Mouse (Mus musculus): ENCODE results near the gene Nxf7. TPM values are rescaled to one million over a fixed set of nuclear protein-coding genes. Genes with fewer than 3 reads are reported as not detected.
"Not testable (repeated sequence)": the region's sequence is repeated elsewhere in the genome, so short reads cannot be mapped to it uniquely, and the experiment has no call there.

Gene Nxf7
- polyA plus RNA-seq, 1 experiment from 2014 or later: not detected

GRCm38 (mm10) chrX:135559665-135560064 lies 38.9 kb downstream of the Nxf7 start:
- H3K4me3 ChIP-seq; H3K27ac ChIP-seq (replicated peaks); H3K4me2 ChIP-seq; H3K27me3 ChIP-seq; H3K9me3 ChIP-seq; H3K4me1 ChIP-seq (replicated peaks); H3K36me3 ChIP-seq; H3K9ac ChIP-seq; ATAC-seq (ENCODE audit: low FRiP score, low read depth): not testable (repeated sequence)
- WGBS: 30% methylated on average over 8 of the region's 8 CpGs

Other genes with a start within 250 kb of the Nxf7 start
- gene Gm5128, start 225.5 kb downstream of the Nxf7 start, polyA plus RNA-seq (2015; fragmentation: Nextera tagmentation; extraction: Ambion mirVana): not detected in 2 replicates
- gene Gm7903, start 164.9 kb downstream of the Nxf7 start, polyA plus RNA-seq (2015; fragmentation: Nextera tagmentation; extraction: Ambion mirVana): not detected in 2 replicates
- gene AV320801, start 104.2 kb downstream of the Nxf7 start, polyA plus RNA-seq (2015; fragmentation: Nextera tagmentation; extraction: Ambion mirVana): not detected in 2 replicates
- gene Prame, start 28.9 kb upstream of the Nxf7 start, polyA plus RNA-seq (2015; fragmentation: Nextera tagmentation; extraction: Ambion mirVana): not detected in 2 replicates
- gene Tcp11x2, start 95.0 kb upstream of the Nxf7 start, polyA plus RNA-seq (2015; fragmentation: Nextera tagmentation; extraction: Ambion mirVana): not detected in 2 replicates
- not detected in 2 replicates for gene Tmsb15a, start 126.5 kb upstream of the Nxf7 start, polyA plus RNA-seq (2015; fragmentation: Nextera tagmentation; extraction: Ambion mirVana)
- 11.2 and 12.4 TPM in 2 replicates for gene Armcx5, start 144.0 kb upstream of the Nxf7 start, polyA plus RNA-seq (2015; fragmentation: Nextera tagmentation; extraction: Ambion mirVana)
- 224 and 227 TPM in 2 replicates for gene Gprasp1, start 144.0 kb upstream of the Nxf7 start, polyA plus RNA-seq (2015; fragmentation: Nextera tagmentation; extraction: Ambion mirVana)
- 114 and 115 TPM in 2 replicates for gene Bhlhb9, start 198.8 kb upstream of the Nxf7 start, polyA plus RNA-seq (2015; fragmentation: Nextera tagmentation; extraction: Ambion mirVana)
- gene Gprasp2, start 240.3 kb upstream of the Nxf7 start, polyA plus RNA-seq (2015; fragmentation: Nextera tagmentation; extraction: Ambion mirVana): 193 and 215 TPM in 2 replicates

All from hindbrain, embryonic 15.5 days (tissue).